Mouse (Mus musculus): Measurements from ENCODE around the gene Agmat.

Agmat gene

DNA sequence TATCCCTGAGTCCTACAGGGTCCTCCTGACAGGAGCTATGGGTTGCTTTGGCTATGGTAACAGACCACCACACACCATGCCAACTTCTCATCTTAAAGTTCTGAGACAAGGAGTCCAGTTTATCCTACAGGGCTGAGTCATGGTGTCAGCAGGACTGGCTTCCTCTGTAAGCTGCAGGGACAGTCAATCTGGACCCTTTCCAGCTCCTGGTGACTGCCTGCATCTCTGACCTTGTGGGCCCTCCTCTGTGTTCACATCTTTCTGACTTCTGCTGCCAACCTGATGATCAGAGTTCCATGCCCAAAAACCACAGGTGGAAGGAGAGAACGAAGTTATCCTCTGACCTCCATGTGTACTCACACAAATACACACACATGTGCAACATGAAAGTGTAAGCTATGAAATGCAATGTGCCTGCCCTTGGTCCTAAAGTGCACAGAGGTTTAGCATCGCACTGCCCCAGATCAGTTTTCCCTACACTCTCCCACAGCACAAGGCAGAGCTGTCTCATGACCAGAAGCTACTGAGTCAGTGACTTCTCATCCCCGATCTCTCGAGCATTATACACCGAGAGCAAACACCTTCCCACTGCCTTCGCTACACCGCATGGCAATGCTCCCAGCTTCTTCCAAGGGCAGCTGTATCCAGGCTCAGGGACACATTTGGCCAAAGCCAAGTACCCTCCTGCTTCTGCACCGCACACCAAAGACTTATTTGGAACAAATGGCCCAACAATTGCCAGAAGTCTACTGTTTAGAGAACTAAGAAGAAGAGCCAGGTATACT lies 34.9 kb downstream of the Agmat start:
- no peak for DNase-seq

DNA sequence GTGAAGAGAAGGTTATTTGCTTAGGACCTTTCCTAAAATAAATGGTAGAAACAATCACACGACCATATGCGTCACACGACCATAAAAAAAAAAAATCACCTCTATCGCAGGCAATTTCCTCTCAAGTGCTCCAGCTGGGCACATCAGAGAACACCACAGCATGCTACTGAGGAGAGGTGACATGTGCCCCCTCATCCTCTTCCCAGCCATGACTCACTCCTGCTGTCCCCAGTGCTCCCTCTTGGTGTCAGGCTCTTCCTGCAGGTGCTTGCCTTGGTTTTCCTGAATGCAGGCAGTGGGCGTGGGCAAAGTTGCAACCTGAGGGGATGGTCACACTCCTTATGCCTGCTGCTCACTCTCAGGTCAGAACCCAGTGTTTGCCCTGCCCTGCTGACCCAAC lies 38.4 kb downstream of the Agmat start:
- no peak for DNase-seq

DNA sequence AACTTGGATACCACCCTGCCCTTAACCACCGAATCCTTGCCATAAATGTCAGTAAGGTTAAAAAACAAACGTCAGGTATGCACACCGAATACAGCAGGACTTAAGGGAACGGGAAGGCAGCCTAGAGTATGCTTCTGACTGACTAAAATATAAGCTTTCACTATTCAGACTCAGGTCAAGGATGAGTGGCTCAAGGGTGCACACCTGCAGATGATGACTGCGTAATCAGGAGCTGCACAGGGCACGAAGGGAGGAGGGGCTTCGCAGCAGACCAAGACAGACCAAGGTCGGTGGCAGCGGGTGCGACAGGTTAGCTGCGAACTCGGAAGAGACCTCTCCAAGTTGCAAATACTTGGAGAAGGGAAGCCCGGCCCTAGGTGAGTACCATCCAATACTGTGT lies 39.7 kb downstream of the Agmat start:
- no peak for DNase-seq

DNA sequence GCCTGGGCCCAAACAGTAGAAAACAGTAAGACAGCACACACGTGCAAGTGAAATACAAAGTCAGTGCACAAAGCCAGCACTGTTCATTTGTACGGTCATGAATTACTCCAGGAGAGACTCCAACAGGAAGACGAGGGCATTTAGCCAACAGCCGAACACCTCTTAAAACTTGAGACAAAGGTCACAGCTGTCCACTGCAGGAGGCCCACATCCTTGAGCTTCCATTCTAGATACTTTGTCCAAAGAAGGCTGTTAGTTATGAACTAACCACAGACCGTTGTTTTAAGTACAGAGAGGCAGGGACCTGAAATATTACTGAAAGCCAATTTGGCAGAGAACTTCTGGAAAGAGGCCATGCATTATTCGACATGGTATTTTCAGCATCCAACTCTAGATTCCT lies 40.6 kb downstream of the Agmat start:
- DNase-seq, result no peak

DNA sequence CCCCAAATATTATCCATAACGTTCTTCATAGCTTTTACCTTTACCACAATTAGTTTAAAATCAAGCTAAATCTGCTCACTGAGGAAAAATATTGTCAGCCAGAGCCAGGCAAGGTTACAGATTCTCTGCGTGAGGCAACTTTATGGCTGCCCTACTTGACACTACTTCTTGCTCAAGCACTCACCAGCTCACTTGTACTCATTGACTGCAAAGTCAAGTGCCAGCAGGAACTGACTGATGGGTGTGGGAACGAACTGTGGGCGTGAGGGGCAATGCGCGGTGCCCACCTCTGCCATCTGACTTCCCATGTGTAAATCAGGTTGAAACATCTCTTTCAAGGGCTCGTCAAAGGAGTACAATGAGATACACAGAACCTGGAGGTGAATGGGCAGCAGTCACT lies 41.0 kb downstream of the Agmat start:
- DNase-seq, result no peak

DNA sequence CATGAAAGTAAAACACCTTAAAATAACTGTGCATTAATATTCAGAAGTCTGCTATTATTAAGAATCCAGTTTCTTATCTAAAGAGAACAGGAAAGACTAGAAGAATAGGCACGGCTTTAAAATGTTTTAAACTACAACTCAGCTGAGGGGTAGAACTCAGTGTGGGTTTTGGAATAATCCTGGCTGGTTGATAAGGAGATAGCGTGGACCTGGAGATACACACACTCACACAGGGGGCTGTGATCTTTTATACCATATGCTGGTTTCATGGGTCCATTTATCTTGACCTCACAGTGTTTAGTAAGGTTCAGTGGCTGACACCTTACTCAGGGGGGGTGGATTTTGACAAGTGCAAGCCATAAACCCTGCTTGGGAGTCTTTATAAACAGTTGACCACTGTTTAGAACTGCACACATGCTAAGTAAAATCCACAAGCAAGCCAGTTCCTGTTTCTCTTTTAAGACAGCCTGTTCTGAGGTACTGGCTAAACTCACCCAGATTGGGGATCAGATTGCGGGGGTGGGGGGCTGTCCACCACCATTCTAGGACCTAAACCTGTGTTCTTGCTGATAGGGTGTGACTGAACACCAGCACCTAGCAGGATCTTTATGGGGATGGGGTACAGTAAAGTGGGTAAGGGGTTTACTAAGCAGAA lies 43.2 kb downstream of the Agmat start:
- DNase-seq, result no peak

DNA sequence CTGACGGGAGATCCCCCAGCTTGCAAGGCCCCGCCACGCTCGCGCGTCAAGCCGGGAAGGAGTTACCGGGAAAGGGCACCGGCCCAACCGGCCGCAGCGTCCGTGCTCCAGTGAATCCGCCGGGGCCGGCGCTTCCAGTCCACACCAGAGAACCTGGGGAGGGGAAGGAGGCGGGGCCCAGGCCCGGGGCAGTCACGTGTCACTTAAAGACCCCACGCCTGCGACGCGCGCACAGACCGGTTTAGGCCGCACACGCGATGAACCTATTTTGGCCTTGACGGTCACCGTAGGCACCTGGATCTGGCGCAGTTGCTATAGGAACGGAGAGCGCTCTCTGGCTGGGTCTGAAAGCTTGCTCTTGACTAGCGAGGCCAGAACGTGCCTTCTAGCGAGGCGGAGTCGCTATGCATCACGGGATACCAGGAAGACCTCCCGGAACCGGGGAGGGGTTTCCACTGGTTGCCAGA lies 44.1 kb downstream of the Agmat start, which contains the start of gene Dnajc16:
Gene Dnajc16, minus strand, starts transcription at position 408 of the 467 bp plus-strand sequence.
- peak; percentile 96 for DNase-seq

DNA sequence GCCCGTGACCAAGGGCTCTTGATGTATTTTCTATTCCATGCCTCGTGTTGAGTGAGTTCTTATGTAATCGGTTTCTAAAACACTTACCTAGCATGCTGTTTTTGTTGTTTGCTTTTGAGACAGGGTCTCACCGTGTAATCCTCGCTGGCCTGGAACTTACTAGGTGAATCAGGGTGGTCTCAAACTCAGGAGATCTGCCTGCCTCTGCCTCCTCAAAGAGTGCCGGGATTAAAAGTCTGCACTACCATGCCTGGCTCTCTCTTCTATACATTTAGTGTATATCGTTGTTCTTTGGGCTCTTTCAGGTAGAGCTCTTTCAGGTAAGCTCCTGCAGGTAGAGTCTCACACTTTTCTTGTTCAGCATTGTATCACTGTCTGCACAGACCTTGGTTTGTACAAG lies 45.0 kb downstream of the Agmat start:
- DNase-seq, result no peak

DNA sequence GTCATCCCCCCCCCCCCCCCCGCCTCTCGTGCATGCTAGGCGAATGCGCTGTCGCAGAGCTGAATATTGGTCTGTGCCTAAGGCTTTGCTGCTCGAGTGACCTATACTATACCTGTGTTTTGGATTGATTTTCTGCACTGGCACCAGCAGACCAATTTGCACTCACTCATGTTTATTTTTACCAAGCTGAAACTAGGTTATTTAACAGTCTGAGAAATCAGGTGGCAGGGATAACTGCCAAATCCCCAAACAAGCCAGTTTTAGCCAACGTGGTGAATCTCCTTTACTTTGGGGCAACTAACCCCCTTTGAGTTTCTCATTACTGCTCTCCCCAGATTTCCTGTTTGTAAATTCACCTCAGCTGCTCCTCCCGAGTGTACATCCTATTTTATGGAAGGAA lies 45.5 kb downstream of the Agmat start:
- DNase-seq, result peak; percentile 53

DNA sequence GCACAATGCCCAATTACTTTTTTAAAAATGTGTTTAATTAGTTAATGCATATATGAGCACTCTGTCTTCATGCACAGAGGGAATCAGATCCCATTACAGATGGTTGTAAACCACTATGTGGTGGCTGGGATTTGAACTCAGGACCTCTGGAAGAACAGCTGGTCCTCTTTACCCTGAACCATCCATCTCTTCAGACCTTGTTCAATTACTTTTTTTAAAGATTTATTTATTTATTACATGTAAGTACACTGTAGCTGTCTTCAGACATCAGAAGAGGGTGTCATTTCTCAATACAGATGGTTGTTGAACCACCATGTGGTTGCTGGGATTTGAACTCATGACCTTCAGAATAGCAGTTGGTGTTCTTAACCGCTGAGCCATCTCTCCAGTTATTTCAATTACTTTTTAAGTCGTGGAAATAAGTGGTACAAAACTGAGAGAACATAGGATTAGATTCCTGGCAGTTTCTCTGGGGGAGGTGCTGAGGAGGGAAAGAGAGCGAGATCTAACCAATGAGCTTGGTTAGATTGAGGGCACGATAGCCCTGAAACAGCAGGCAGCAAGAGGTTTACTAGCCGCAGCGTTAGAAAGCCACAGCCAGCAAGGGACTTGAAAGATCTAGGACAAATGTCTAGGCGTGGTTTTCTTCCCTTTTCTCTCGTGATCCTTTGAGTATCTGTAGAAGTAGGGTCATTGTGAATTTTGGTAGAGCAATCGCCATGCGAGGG lies 46.2 kb downstream of the Agmat start:
- no peak for DNase-seq

DNA sequence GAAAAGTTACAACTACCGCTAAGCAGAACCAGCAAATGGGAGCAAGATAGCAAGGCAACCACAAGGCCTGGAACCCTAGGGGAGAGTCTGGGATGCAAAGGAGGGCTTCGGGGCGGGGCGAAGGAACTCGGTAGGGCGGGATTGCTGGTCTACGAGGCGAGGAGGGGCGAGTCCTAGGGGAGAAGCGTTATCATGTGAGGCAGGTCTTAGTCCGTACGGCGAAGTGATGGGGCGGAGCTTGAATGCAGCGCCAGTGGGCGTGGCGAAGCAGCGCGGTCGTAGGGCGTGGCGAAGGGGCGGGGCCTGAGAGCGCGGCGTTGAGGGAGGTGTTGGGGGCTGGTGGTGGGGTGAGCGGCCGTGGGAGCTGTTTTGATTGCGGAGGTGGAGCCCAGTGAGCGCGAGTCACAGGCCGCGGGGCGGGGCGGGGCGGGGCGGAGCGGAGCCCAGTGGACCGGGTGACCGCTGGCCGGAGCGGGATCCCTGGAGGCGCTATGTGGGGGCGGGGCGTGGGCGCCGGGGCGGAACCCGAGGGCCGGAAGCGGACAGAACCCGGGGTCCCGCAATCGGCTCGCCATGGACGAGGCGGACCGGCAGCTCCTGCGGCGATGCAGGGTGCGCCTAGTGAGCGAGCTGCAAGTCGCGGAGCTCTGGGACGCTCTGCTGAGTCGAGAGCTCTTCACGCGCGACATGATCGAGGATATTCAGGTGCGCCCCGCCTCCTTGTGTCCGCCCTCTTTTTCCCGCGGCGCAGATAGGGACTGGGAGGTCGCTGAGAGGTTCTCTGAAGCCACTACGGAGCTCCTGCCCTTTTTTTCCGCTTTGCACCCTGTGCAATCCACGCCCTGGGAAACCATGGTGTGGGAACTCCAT lies 47.0 kb downstream of the Agmat start, which contains the start of gene Casp9:
Gene Casp9, plus strand, starts transcription at position 331 of the 870 bp plus-strand sequence.
- DNase-seq, result peak; percentile 97

DNA sequence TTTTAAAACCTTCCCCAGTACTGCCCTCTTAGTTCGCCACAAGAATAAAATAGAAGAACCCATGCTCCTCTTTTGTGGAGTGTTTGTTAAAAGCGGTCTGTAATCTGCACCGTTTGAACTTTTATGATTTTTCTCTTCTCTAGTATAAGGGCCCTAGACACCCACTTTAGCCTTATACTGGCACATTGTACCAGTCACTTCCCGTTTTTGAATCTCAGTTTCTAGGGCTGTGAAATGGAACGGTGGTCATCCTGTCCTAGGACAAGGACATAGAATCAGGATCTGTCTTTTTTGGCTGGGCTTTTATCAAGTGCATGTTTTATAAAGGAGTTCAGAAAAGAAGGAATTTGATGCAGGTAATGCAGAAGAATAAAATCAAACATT lies 47.7 kb downstream of the Agmat start:
- DNase-seq, result no peak

DNA sequence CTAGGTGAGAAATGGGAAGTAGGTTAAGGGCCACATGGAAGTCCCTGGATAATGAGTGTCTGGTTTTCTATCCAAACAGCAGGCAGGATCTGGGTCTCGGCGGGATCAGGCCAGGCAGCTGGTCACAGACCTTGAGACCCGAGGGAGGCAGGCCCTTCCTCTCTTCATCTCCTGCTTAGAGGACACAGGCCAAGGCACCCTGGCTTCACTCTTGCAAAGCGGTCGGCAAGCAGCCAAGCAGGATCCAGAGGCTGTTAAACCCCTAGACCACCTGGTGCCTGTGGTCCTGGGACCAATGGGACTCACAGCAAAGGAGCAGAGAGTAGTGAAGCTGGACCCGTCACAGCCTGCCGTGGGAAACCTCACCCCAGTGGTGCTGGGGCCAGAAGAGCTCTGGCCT lies 49.9 kb downstream of the Agmat start:
- DNase-seq, result no peak

DNA sequence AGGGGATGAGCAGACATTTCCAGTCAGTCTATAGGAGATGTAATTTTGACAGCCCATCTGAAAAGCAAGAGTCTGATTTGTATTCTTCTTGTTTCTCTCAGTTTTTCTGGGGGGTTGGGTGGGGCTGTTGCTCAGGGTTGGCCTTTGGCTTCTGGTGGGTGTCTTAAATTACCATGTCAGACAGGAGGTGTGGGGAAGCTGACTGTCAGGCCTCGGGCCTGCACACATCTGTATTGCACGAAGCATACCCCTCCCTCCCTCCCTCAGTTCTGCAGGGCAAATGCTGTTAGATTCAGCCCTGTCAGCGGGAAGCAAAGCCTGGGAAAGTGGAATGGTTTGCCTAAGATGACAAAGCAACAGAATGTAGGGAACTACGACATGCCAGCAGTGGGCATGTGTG lies 50.5 kb downstream of the Agmat start:
- no peak for DNase-seq

DNA sequence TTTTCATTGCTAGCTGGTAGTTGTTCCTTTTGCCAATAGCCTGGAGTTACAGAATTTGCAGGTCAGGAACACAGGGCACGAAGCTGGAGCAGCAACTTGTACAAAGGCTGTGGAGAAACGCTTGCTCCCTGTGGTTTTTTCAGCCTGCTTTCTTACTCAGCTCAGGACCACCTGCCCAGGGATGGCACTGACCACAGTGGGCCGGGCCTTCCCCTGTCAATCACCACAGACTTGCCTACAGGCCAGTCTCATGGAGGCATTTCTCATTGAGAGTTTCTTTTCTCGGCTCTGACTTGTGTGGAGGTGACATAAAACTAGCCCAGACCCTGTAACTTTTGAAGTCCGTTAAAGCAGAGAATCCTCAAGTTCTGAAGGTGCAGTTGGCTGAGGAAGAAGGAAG lies 51.1 kb downstream of the Agmat start:
- no peak for DNase-seq

DNA sequence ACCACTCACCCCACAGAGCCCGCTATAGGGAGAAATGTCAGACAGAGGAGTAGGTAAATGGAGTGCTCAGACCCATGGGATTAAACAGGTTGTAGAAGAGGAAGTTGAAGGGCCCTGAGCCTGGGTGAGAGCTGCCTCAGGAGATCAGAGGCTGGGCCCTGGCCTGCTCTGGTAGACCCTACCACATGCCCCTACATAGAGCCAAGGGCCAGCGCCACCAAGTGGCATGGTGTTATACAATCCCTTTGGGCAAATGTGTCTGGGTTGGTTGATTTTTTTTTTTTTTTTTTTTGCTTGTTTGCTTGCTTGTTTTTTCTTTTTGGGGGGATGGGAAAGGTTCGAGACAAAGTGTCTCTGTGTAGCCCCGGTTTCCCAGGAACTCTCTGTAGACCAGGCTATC lies 57.6 kb downstream of the Agmat start:
- DNase-seq, result no peak

DNA sequence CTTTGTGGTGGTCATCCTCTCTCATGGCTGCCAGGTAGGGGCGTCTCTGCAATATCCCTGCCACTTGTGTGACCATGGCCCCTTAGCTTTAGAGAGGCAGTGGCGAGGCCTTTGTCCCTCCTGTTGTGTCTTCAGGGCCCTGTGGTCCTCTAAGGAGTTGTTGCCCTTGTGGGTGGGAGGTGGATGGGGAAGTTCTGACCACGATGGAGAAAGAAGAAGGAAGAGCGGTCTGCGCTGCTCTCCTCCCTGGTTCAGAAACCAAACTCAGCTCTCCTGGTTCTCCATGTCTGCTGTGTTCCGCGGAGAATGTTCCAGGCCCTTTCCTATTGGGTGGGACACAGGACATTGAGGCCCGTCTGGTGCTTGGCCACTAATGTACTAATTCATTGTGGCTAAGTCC lies 59.4 kb downstream of the Agmat start:
- no peak for DNase-seq

Data from cerebellum, adult 8-10 months (tissue).